Mouse (Mus musculus): ENCODE results near the gene Fryl. TPM values are rescaled to one million over a fixed set of nuclear protein-coding genes. Genes with fewer than 3 reads are reported as not detected.
A peak's percentile ranks its signal among the peaks of the same experiment; 100 is the strongest.

Gene Fryl
- polyA plus RNA-seq, 1 experiment = 107 TPM

GRCm38 (mm10) chr5:73182701-73183447, 73.5 kb downstream of the Fryl start:
- H3K36me3 ChIP-seq (ENCODE audit: control insufficient read depth, insufficient read depth, low read length) = no peaks in the 10 kb centered on the region
- H3K27ac ChIP-seq (ENCODE audit: control insufficient read depth, insufficient read depth, low read length) = no peak overlapping the region
- H3K4me1 ChIP-seq (replicated peaks; ENCODE audit: control insufficient read depth, insufficient read depth, low read length) = peaks cover 6% of the 10 kb centered on the region; the same call in 1 of the 2 replicates
- no peak for TF ChIP-seq POLR2A (IDR thresholded peaks at IDR 0.05; ENCODE audit: control insufficient read depth, extremely low read depth, insufficient read depth, low read length, poor library complexity)
- no peak for TF ChIP-seq CTCF (IDR thresholded peaks at IDR 0.05; ENCODE audit: borderline replicate concordance, control insufficient read depth, extremely low read depth, insufficient read depth, low read length, poor library complexity)
- no peak for DNase-seq
- no peak overlapping the region for H3K4me3 ChIP-seq (ENCODE audit: control insufficient read depth, insufficient read depth, low read length)
- H3K27me3 ChIP-seq (ENCODE audit: control insufficient read depth, insufficient read depth, low read length) = no peaks in the 10 kb centered on the region
- WGBS = 80% methylated on average over 12 of the region's 12 CpGs

- 88% methylated on average over 9 of the region's 9 CpGs for WGBS
- TF ChIP-seq POLR2A (IDR thresholded peaks at IDR 0.05; ENCODE audit: control insufficient read depth, extremely low read depth, insufficient read depth, low read length, poor library complexity) (no peak), CTCF (IDR thresholded peaks at IDR 0.05; ENCODE audit: borderline replicate concordance, control insufficient read depth, extremely low read depth, insufficient read depth, low read length, poor library complexity) (no peak)
Observed at GRCm38 (mm10) chr5:73182191-73182590, 74.2 kb downstream of the Fryl start.

GRCm38 (mm10) chr5:73176294-73176693, 80.1 kb downstream of the Fryl start:
- Histone ChIP-seq H3K36me3 (ENCODE audit: control insufficient read depth, insufficient read depth, low read length) (no peaks in the 10 kb centered on the region), H3K27me3 (ENCODE audit: control insufficient read depth, insufficient read depth, low read length) (no peaks in the 10 kb centered on the region), H3K4me1 (replicated peaks; ENCODE audit: control insufficient read depth, insufficient read depth, low read length) (0 out of 2 replicates have a peak, but pooled peaks cover 2% of the 10 kb centered on the region), H3K27ac (ENCODE audit: control insufficient read depth, insufficient read depth, low read length) (no peak overlapping the region), H3K4me3 (ENCODE audit: control insufficient read depth, insufficient read depth, low read length) (no peak overlapping the region)
- over 99% methylated on average over 4 of the region's 4 CpGs for WGBS
- no peak for DNase-seq
- TF ChIP-seq CTCF (IDR thresholded peaks at IDR 0.05; ENCODE audit: borderline replicate concordance, control insufficient read depth, extremely low read depth, insufficient read depth, low read length, poor library complexity) (no peak), POLR2A (IDR thresholded peaks at IDR 0.05; ENCODE audit: control insufficient read depth, extremely low read depth, insufficient read depth, low read length, poor library complexity) (no peak)

More at GRCm38 (mm10) chr5:73182191-73182590, 74.2 kb downstream of the Fryl start:
- H3K4me1 ChIP-seq (replicated peaks; ENCODE audit: control insufficient read depth, insufficient read depth, low read length) = peaks cover 6% of the 10 kb centered on the region; the same call in 1 of the 2 replicates
- no peaks in the 10 kb centered on the region for H3K36me3 ChIP-seq (ENCODE audit: control insufficient read depth, insufficient read depth, low read length)
- no peak overlapping the region for H3K27ac ChIP-seq (ENCODE audit: control insufficient read depth, insufficient read depth, low read length)
- H3K4me3 ChIP-seq (ENCODE audit: control insufficient read depth, insufficient read depth, low read length) = no peak overlapping the region
- H3K27me3 ChIP-seq (ENCODE audit: control insufficient read depth, insufficient read depth, low read length) = no peaks in the 10 kb centered on the region
- no peak for DNase-seq

GRCm38 (mm10) chr5:73175377-73176147, 80.9 kb downstream of the Fryl start:
- Histone ChIP-seq H3K4me3 (ENCODE audit: control insufficient read depth, insufficient read depth, low read length) (no peak overlapping the region), H3K36me3 (ENCODE audit: control insufficient read depth, insufficient read depth, low read length) (no peaks in the 10 kb centered on the region), H3K4me1 (replicated peaks; ENCODE audit: control insufficient read depth, insufficient read depth, low read length) (no peaks in the 10 kb centered on the region), H3K27ac (ENCODE audit: control insufficient read depth, insufficient read depth, low read length) (no peak overlapping the region), H3K27me3 (ENCODE audit: control insufficient read depth, insufficient read depth, low read length) (no peaks in the 10 kb centered on the region)
- DNase-seq = peak; percentile 30
- WGBS = 66% methylated on average over 12 of the region's 12 CpGs
- TF ChIP-seq POLR2A (IDR thresholded peaks at IDR 0.05; ENCODE audit: control insufficient read depth, extremely low read depth, insufficient read depth, low read length, poor library complexity) = no peak

- Histone ChIP-seq H3K36me3 (ENCODE audit: control insufficient read depth, insufficient read depth, low read length) (no peaks in the 10 kb centered on the region), H3K27me3 (ENCODE audit: control insufficient read depth, insufficient read depth, low read length) (no peaks in the 10 kb centered on the region), H3K27ac (ENCODE audit: control insufficient read depth, insufficient read depth, low read length) (no peak overlapping the region), H3K4me3 (ENCODE audit: control insufficient read depth, insufficient read depth, low read length) (no peak overlapping the region), H3K4me1 (replicated peaks; ENCODE audit: control insufficient read depth, insufficient read depth, low read length) (no peaks in the 10 kb centered on the region)
- DNase-seq = no peak
- no peak for TF ChIP-seq CTCF (IDR thresholded peaks at IDR 0.05; ENCODE audit: borderline replicate concordance, control insufficient read depth, extremely low read depth, insufficient read depth, low read length, poor library complexity)
- no peak for TF ChIP-seq POLR2A (IDR thresholded peaks at IDR 0.05; ENCODE audit: control insufficient read depth, extremely low read depth, insufficient read depth, low read length, poor library complexity)
- 95% methylated on average over 12 of the region's 12 CpGs for WGBS
Observed at GRCm38 (mm10) chr5:73171876-73172480, 84.4 kb downstream of the Fryl start.

- Histone ChIP-seq H3K27me3 (ENCODE audit: control insufficient read depth, insufficient read depth, low read length) (no peaks in the 10 kb centered on the region), H3K27ac (ENCODE audit: control insufficient read depth, insufficient read depth, low read length) (no peak overlapping the region), H3K36me3 (ENCODE audit: control insufficient read depth, insufficient read depth, low read length) (no peaks in the 10 kb centered on the region), H3K4me1 (replicated peaks; ENCODE audit: control insufficient read depth, insufficient read depth, low read length) (no peaks in the 10 kb centered on the region), H3K4me3 (ENCODE audit: control insufficient read depth, insufficient read depth, low read length) (no peak overlapping the region)
- no peak for TF ChIP-seq CTCF (IDR thresholded peaks at IDR 0.05; ENCODE audit: borderline replicate concordance, control insufficient read depth, extremely low read depth, insufficient read depth, low read length, poor library complexity)
- DNase-seq = no peak
- 85% methylated on average over 1 of the region's 1 CpGs for WGBS
Observed at GRCm38 (mm10) chr5:73171203-73171602, 85.2 kb downstream of the Fryl start.
